Mouse (Mus musculus) thymus, postnatal 4 days (tissue): ENCODE measurements around the gene Sp2.

Source experiments
- DNase-seq: peaks from one replicate; pipeline ENCODE4 v3.0.0; 2021

Sp2 gene

GRCm38 (mm10) chr11:96982859-96983258 is at the start of gene Sp2:
Gene Sp2 (minus strand): TSS chr11:96982959.
- DNase-seq, result no peak

- no peak for DNase-seq
These were observed 49.7 kb upstream of the Sp2 start for GRCm38 (mm10) chr11:97032499-97032898.

DNA sequence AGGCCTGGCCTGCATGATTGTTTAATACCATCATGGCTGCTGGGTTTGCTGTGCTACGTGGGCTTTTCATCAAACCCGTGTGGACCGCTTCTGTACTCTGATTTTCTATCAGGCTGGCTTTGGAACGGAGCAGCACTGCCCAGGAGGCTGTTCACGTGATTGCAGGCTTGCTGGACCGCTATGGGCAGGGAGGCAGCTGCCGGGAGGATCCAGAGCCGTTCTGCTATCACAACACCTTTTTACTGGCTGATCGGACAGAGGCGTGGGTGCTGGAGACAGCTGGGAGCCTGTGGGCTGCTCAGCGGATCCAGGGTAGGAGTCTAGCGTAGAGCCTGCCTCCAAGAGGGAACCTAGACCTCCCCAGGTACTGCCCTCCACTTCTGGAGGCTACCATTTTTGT is 49.2 kb upstream of the Sp2 start:
- no peak for DNase-seq

DNA sequence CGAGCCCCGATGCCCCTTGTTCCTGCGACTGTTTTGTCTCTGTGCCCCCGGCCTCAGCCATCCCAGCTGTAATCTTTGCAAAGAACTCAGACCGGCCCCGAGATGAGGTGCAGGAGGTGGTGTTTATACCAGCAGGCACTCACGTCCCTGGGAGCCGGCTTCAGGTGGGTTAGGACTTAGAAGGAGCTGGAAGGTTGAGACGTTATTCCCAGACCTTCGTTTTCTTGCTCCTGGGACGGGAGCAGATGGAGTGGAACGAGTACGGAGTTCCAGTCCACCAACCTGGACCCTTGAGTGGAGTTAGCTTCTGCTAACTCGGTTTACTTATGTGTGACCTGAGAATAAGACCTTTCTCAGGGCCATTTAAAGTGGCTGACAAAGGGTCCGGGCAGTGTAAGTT is 47.7 kb upstream of the Sp2 start:
- no peak for DNase-seq

DNA sequence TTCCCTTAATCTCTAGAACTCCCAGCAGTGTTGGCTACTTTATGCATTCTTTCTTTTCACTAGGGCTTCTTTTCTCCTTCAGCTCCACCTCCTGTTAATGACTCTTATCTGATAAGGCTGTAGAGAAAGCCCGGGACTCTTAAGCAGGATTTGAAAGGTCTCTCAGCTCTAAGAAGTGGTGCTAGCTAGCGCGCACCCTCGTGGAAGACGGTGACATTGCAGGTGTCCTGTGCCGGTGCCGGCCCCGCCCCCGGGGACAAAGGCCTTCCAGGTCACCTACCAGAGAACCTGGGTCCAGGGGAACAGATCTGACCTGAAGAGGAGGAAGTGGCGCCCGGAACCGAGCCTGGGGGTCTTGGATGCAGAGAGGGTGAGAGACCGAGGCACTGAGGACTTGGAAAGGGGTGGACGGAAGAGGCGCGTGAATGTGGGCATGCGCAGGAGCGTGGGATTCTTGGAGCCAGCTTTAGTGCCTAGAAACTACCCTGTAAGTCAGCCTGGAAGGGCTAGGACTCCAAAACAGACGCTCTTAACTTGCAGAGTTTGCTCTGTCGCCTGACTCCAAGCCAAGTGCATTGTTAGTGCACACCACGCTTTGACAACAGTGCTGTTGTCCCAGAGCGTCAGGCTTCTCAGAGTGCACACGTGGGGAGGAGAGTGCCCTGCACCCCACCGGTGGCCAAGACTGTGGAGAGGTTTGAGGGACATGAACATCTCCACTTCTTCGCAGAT is 47.1 kb upstream of the Sp2 start, which contains the start of gene Scrn2:
Gene Scrn2, plus strand, starts transcription at position 253 of the 732 bp plus-strand sequence.
- DNase-seq, result peak; percentile 91

- DNase-seq, result peak; percentile 96
These were observed 43.1 kb upstream of the Sp2 start for GRCm38 (mm10) chr11:97025721-97026344.

GRCm38 (mm10) chr11:97024977-97025376 is 42.2 kb upstream of the Sp2 start:
- no peak for DNase-seq

DNA sequence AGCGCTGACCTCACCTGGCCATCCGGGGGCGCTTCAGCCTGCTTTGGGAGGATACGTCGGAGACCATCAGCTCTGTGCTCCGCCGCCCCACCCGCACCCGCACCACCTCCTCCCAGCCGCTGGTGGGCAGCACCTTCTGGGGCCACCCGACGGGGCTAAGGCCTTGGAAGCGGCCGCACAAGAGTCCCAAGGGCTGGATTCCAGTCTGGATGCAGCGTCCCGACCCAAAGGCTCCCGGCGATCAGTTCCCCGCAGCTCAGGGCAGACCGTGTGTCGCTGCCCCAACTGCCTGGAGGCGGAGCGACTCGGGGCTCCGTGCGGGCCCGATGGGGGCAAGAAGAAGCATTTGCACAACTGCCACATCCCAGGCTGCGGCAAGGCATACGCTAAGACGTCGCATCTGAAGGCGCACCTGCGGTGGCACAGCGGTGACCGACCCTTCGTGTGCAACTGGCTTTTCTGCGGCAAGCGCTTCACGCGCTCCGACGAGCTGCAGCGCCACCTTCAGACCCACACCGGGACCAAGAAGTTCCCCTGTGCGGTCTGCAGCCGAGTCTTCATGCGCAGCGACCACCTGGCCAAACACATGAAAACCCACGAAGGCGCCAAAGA is 39.2 kb upstream of the Sp2 start:
- peak; percentile 95 for DNase-seq

- peak; percentile 58 for DNase-seq
These were observed 38.5 kb upstream of the Sp2 start for GRCm38 (mm10) chr11:97021121-97021765.

GRCm38 (mm10) chr11:97019345-97019708 is 36.6 kb upstream of the Sp2 start:
- peak; percentile 31 for DNase-seq

- peak; percentile 71 for DNase-seq
These were observed 36.0 kb upstream of the Sp2 start for GRCm38 (mm10) chr11:97018583-97019344.

GRCm38 (mm10) chr11:97017696-97018582 is 35.2 kb upstream of the Sp2 start:
- DNase-seq, result peak; percentile 47

GRCm38 (mm10) chr11:97013121-97013670 is 30.4 kb upstream of the Sp2 start, which contains the start of gene Sp6:
Gene Sp6 (plus strand): TSS chr11:97013394.
- DNase-seq, result no peak

DNA sequence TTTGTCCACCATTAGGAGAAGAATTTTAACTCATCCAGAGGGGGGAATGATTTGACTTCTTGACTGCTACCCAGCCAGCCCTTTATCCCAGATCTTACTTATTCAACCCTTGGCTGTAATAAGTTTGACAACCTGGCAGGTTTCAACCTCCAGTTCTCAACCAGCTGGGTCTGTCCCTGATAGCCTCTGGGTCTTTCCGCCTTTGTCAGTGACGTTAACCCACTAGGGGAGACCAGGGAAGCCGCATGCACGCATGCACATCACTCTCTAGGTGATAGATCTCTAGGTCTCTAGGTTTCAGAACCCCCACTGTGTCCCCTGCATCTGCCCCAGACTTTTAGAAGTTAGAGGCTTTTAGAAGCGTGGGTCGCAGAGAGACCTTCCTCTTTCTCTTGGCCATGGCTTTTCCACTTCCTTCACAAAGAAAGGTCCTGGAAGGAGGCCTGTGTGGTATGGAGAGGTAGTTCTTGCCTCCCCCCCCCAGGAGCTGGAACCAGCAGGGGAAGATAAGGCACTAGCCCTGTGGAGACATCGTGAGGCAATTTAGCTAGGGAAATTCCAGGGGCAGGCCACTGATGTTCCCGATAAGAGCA is 26.5 kb upstream of the Sp2 start:
- DNase-seq, result no peak

GRCm38 (mm10) chr11:97007093-97007794 is 24.5 kb upstream of the Sp2 start:
- peak; percentile 39 for DNase-seq

GRCm38 (mm10) chr11:97003170-97003569 is 20.4 kb upstream of the Sp2 start:
- DNase-seq, result no peak

DNA sequence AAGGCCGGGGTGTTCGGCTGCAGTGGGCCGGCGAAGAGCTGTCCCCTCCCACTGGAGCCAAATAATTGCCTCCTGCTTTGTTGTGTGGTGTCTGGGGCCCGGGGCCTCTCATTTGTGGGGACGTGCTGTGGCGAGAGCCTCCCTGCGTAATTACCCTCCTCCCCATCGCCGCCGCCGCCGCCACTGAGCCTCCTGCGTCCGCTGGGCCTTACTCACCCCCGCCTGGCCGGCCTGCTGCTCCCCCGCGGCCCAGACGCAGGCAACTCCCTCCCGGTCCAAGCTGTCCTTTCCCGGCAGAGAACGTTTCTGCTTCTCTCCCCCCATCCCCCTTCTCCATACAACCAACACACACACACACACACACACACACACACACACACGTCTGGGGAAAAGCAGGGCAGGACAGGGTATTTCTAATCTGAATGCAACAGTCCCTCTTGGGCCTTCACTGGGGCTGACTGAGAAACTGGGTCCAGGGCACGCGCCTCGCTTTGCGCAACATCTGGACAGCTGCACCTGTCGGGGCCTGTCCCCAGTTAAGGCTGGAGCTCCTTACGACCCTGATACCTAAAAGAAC is 14.7 kb upstream of the Sp2 start:
- peak; percentile 50 for DNase-seq

DNA sequence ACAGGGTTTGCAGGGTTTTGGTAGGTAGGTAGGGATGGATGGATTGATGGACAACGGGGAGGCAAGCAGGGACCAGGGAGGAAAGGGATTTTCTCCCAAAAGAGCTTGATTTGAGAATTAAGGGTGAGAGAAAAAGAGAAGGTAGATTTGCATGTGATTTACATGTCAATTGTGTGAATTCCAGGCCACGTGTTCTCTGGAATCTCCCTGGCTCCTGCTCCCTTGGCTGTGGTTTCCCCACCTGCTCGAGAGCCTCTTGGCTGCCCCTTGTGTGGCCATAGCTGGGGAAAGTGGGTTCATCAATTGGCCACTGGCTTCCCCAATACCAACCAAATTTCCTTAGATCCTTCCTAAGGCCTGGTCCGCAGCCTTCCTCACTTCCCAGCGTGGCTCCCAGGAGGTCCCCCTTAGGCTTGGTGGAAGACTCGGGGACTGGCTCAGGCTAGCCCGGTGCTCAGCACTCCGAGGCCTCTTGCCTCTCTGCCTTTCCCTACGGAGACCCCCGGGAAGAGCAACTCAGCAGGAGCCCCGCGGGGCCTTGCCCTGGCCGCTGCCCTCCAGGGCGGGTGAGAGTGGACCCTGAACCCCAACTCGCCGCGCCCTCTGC is 14.1 kb upstream of the Sp2 start:
- no peak for DNase-seq
